Mouse (Mus musculus): ENCODE data around the gene Zfp575. TPM values are rescaled to one million over a fixed set of nuclear protein-coding genes. Genes with fewer than 3 reads are reported as not detected.

The Zfp575 gene
- polyA plus RNA-seq, 1 experiment = 6.7 TPM

GRCm38 (mm10) chr7:24606046-24606445, 18.6 kb upstream of the Zfp575 start:
- no peak for DNase-seq (ENCODE audit: extremely low spot score in 1 of 2, low spot score in 1 of 2)

GRCm38 (mm10) chr7:24605561-24605960, 18.1 kb upstream of the Zfp575 start:
- no peak for DNase-seq (ENCODE audit: extremely low spot score in 1 of 2, low spot score in 1 of 2)

GRCm38 (mm10) chr7:24600941-24601597, 13.6 kb upstream of the Zfp575 start:
- DNase-seq (ENCODE audit: extremely low spot score in 1 of 2, low spot score in 1 of 2) = peak; percentile 88 to 99

DNA sequence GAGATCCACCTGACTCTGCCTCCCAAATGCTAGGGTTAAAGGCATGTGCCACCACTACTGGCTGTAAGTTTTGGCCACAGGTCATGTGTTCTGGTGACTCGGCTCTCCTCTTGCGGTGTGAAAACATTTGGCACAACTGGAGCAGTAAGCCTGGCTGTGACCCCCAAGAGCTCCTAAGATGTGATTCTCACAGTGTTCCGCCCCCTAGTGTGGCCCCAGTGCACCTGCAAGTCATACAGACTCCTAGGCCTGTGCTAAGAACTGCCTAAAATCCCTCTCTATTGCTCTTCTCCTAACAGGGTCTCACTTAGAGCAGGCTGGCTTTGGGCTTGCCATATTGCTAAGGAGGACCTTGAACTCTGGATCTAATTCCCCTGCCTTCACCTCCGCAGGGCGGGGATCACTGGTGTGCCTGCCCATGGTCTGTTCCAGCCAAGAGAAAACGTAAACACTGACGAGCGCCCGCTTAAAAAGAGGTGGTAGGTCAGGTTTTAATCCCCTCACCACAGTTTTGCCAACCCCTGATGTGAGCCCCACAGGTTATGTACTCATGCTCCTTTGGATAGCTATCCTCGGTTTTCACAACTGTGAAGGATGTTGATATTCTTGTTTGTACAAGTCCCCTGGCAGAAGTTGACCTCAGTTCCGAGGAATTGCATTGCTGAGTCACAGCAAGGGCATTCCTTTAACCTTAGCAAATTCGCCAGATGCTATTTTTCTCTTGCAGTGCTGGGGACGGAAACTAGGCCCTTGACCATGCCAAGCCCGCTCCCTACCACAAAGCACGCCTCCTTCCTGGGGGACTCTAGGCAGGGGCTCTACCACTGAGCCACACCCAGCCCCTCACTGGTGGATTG, 12.0 kb upstream of the Zfp575 start:
- no peak for DNase-seq (ENCODE audit: extremely low spot score in 1 of 2, low spot score in 1 of 2)

DNA sequence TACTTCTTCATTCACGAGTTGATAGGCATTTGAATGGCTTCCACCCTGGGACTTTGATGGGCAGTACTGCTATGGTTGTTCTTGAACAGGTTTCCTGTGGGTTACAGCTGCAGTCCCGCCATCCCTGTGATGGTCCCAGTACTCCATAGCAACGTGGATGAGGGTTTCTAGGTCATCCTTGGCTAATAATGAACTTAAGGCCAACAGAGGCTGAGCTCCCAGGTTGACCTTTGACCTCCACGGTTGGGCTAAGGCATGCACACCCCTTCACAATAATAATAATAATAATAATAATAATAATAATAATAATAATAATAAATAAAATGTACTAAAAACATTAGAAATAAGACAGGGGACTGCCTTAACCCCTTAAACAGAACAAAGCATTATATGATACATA, 10.7 kb upstream of the Zfp575 start:
- DNase-seq (ENCODE audit: extremely low spot score in 1 of 2, low spot score in 1 of 2) = no peak

DNA sequence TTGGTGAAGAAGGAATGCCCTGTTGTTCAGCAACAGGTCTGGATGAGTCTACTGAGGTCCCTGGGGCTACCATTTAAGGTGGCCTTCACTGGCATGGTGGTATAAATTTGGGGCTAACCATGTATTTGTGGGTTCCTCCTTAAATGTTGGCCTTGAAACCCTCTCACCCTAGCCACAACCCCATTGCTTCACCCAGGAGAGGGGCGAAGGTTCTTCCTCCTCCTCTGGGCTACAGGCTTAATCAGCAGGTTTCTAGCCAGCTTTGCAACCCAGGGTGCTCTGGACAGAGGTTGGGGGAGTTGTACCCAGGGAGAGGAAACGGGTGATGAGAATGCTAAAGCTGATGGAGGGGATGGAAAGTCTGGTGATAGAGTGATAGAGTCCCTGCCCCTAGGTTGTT, 8.0 kb upstream of the Zfp575 start:
- no peak for DNase-seq (ENCODE audit: extremely low spot score in 1 of 2, low spot score in 1 of 2)

DNA sequence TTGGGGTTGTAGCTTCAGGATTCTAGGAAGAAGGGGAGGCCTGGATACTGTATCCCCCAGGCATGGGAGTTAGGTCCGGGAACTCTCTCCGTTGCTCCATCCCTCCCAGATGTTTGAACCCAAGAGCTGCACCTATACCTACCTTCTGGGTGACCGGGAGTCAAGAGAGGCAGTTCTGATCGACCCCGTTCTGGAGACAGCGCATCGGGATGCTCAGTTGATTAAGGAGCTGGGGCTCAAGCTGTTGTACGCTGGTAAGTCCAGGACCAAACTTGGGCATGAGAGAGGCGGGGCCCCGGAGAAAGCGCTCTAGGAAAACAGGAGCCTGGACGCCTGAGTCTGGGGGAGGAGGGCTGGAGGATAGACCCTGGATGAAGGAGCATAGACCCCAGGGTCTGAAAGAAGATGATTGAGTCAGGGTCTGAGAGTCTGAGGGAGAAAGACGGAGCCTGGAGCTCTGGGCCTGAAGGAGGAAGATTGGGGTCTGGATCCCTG, 6.9 kb upstream of the Zfp575 start:
- no peak for DNase-seq (ENCODE audit: extremely low spot score in 1 of 2, low spot score in 1 of 2)

DNA sequence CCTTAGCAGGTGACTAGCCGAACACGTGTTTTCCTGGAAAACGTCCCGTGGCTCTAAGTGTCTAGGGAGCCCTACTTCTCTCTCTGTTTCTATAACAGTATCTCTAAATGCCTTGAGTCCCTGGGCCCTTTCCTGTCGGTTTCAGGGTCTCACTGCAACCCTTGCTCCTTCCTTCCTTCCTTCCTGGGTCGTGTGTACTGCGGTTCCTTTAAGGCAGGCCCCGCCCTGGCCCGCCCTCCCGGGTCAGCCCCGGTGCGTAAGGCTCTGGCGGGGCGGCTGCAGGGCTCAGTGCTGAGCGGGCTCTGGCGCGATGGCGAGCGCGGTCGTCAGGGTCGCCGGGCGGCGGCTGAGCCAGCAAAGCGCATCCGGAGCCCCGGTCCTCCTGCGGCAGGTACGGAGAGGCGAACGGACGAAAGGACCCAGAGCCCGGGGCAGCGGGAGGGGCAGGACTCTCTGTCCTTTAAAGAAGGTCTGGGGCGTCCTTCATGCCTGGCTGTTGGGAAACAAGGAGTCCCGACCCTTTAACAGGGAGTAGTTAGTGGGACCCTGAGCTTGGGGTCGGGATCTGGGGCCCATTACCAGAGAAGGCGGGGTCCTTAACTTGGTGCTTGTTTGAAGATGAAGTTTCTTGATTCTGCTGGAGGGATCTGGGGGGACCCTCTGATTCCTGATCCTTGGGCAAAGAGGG, 6.3 kb upstream of the Zfp575 start:
- peak in 1 of 2 experiments; percentile 65 for DNase-seq (ENCODE audit: extremely low spot score in 1 of 2, low spot score in 1 of 2)

- no peak for DNase-seq (ENCODE audit: extremely low spot score in 1 of 2, low spot score in 1 of 2)
These were observed 5.3 kb upstream of the Zfp575 start for GRCm38 (mm10) chr7:24592781-24593180.

DNA sequence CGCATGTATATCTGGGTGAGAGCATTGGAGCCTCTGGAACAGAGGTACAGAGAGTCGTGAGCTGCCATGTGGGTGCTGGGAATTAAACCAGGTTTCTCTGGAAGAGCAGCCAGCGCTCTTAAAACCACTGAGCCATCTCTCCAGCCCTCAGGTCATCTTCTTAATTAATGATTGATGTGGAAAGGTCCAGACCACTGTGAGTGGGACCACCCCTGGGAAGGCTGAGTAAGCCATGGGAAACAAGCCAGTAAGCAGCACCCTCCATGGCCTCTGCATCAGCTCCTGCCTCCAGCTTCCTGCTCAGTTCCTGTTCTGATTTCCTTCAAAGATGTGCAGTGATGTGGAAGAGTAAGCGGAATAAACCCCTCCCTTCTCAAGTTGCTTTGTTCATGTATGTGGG, 4.7 kb upstream of the Zfp575 start:
- DNase-seq (ENCODE audit: extremely low spot score in 1 of 2, low spot score in 1 of 2) = no peak

DNA sequence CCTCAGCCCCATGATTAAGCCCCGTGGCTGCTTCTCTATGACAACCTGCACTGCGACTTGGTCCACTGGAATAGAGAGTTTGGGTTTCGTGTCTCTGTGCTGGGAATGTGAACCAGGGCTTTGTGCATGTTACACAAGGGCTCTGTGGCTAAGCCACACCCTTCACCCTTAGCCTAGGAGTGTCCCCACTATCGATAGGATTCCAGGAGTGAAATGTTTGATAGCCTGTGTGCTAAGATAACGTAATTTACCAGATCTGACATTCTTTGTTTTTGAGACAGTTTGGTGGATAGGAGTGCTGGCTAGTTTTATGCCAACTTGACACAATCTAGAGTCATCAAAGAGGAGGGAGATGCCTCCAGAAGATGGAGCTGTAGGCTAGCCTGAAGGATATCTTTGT, 4.3 kb upstream of the Zfp575 start:
- DNase-seq (ENCODE audit: extremely low spot score in 1 of 2, low spot score in 1 of 2) = peak in 1 of 2 experiments; percentile 29

- DNase-seq (ENCODE audit: extremely low spot score in 1 of 2, low spot score in 1 of 2) = no peak
These were observed 895 bp upstream of the Zfp575 start for GRCm38 (mm10) chr7:24588336-24588735.

DNA sequence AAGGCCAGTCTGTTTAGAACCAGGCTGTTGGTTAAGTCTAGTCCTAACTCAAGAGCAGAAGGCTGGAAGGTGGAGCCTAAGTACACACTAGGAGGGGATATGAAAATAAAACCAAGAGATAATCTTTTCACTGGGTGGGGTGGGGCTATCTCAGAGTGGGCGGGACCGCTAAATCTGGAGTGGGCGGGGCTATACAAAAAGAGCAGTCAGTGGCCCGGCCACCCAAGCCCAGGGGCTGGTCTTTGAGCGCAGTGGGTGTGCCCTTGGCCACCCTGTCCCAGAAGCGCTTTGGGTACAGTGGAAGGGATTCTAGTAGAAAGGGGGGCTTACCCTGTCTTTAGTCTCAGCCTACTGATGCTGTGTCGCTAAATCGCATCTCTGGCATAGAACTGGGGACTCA, 613 bp downstream of the Zfp575 start:
- peak in 1 of 2 experiments; percentile 23 for DNase-seq (ENCODE audit: extremely low spot score in 1 of 2, low spot score in 1 of 2)

DNA sequence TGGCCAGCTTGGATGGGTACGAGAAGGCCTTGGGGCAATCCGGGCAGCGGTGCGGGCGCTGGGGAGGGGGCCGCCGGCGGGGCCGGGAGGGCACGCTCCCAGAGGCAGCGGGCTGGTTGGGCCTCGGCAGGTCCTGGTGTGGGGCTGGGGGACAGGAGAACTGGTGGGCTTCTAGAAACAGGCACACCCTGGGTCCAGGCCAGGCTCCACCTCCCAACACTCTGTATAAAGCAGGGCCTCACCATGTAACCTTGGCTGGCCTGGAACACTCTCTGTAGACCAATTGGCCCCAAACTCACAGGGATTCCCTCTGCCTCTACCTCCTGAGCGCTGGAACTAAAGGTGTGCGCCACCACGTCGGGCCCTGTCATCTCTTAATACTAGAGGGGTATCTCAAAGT, 1.4 kb downstream of the Zfp575 start:
- DNase-seq (ENCODE audit: extremely low spot score in 1 of 2, low spot score in 1 of 2) = no peak

DNA sequence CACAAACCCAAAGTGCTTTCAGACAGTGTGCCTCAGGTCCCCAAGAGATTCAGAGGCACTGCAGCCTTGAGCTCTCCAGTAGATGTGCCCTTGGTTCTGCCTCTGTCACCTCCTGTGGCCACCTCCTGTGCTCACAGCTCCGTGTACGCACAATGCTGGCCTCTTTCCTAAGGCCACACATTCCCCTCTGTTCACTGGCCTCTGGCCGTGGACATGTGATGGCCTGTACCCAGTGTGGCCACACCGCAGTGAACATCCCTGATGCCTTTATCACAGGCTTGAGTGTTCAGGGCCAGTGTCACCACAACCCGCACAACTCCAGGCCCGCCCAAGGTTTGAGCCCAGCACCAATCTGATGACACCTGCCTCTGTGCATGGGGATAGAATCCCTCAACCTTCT, 2.6 kb downstream of the Zfp575 start:
- DNase-seq (ENCODE audit: extremely low spot score in 1 of 2, low spot score in 1 of 2) = no peak

- DNase-seq (ENCODE audit: extremely low spot score in 1 of 2, low spot score in 1 of 2) = no peak
These were observed 9.6 kb downstream of the Zfp575 start for GRCm38 (mm10) chr7:24577811-24578210.

DNA sequence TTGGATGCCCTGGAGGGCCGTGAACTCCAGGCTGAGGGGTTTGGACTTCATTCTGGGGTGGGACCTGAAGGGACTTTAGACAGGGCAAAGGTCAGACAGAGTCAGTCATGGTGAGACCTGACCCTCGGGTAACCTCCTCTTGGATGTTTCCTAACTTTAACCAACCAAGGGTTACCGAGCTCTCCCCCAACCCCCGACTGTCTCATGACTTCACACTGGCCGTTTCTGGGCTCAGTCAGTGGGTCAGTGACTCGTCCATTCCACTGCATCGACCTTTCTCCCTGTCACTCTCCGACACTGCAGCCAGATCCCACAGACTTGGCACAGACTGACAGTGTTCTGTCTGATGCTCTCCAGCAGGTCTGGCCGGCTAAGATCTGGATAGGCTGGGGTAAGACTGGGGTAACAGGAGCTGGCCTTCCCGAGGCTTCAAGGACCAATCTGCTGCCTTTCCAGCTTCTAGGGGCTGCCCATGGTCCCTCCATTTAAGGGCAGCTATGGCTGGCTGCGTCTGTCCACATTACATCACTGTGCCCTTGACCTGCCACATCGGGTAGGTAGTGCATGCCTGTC, 13.1 kb downstream of the Zfp575 start:
- no peak for DNase-seq (ENCODE audit: extremely low spot score in 1 of 2, low spot score in 1 of 2)

DNA sequence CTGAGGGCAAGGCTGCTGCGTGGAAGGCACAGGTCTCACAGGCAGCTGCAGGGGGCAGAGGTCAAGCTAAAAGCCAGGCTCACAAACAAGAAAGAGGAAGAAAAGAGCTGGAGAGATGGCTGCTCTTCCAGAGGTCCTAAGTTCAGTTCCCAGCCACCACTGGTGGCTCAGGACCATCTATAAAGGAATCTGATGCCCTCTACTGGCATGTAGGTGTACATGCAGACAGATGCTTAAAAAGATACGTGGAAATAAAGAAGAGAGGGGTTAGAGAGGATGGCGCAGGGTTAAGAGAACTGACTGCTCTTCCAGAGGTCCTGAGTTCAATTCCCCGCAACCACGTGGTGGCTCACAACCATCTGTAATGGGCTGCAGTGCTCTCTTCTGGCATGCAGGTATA, 15.0 kb downstream of the Zfp575 start:
- no peak for DNase-seq (ENCODE audit: extremely low spot score in 1 of 2, low spot score in 1 of 2)

DNA sequence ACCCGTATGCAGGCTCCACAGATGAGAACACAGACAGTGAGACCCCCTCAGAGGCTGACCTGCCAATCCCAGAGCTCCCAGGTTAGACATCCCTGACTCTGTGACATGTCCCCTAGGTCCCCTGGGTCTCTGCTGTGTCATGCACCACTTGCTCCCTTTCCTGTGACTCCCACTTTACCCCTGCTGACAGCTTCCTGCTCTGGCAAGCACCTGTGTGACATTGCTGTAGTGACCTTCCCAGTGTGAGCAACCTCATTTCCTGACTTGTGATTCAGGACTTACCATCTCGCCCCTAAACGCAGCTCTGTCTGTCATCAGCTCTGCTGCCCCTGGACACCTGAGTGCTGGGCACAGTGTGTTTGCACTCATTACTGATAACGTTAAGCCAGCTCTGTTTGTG, 16.4 kb downstream of the Zfp575 start:
- no peak for DNase-seq (ENCODE audit: extremely low spot score in 1 of 2, low spot score in 1 of 2)

GRCm38 (mm10) chr7:24568512-24568911, 18.9 kb downstream of the Zfp575 start:
- no peak for DNase-seq (ENCODE audit: extremely low spot score in 1 of 2, low spot score in 1 of 2)

- no peak for DNase-seq (ENCODE audit: extremely low spot score in 1 of 2, low spot score in 1 of 2)
These were observed 21.2 kb downstream of the Zfp575 start for GRCm38 (mm10) chr7:24566206-24566605.
